Mouse (Mus musculus): ENCODE data around the gene Tmem95. TPM values are rescaled to one million over a fixed set of nuclear protein-coding genes. Genes with fewer than 3 reads are reported as not detected.
"Not testable (repeated sequence)": the region's sequence is repeated elsewhere in the genome, so short reads cannot be mapped to it uniquely, and the experiment has no call there.

Tmem95 gene
- polyA plus RNA-seq, 1 experiment from 2014 or later, result not detected

DNA sequence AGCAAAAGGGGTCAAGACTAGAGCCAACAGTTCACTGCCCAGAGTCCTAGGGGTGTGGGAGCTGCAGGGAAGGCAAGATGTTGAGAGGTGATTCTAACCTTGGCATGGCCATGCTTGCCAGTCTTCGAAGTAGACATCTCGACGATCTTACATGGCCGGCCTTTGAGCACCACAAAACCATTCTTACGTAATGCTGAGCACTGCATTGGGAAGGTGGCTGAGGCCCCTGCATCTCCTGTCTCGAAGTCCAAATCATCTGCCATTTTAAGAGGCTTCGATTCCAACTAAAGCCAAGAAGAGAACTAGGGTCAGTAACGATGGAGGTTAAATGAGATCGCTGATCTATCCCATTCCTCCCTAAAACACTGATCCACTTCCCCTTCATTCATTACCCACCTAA lies 41.2 kb upstream of the Tmem95 start:
- H3K9me3 ChIP-seq (ENCODE audit: control insufficient read depth, low read length), result no peaks in the 10 kb centered on the region
- peak overlapping the region; percentile 98 for H3K27ac ChIP-seq (ENCODE audit: low read depth, low read length)
- peak overlapping the region; percentile 92 for H3K4me3 ChIP-seq (ENCODE audit: low read depth, low read length)
- ATAC-seq (replicated peaks; ENCODE audit: low FRiP score) (no peak), DNase-seq (ENCODE audit: low spot score) (no peak)
- WGBS, result 65% methylated on average over 9 of the region's 9 CpGs
- peaks cover 51% of the 10 kb centered on the region for H3K4me1 ChIP-seq (replicated peaks; ENCODE audit: control insufficient read depth, insufficient read depth, low read length)
- peaks cover 40% of the 10 kb centered on the region for H3K36me3 ChIP-seq (ENCODE audit: control insufficient read depth, insufficient read depth, low read length)
- no peaks in the 10 kb centered on the region for H3K27me3 ChIP-seq (replicated peaks; ENCODE audit: control insufficient read depth, insufficient read depth, low read length)
- peak overlapping the region; percentile 100 for H3K9ac ChIP-seq (ENCODE audit: low read depth, low read length)
- peak overlapping the region; percentile 96 for H3K4me2 ChIP-seq

- Histone ChIP-seq H3K27ac (ENCODE audit: low read depth, low read length) (peak overlapping the region; percentile 42; the same call in 1 of the 2 replicates), H3K4me1 (replicated peaks; ENCODE audit: control insufficient read depth, insufficient read depth, low read length) (peaks cover 51% of the 10 kb centered on the region)
- WGBS, result 75% methylated on average over 5 of the region's 5 CpGs
Observed at GRCm38 (mm10) chr11:69918118-69918517, 40.3 kb upstream of the Tmem95 start.

GRCm38 (mm10) chr11:69917379-69917948 lies 39.6 kb upstream of the Tmem95 start:
- Histone ChIP-seq H3K9ac (ENCODE audit: low read depth, low read length) (no peak overlapping the region; the same call in 1 of the 2 replicates), H3K4me2 (peak overlapping the region; percentile 96), H3K27ac (ENCODE audit: low read depth, low read length) (peak overlapping the region; percentile 96), H3K4me3 (ENCODE audit: low read depth, low read length) (peak overlapping the region; percentile 10), H3K27me3 (replicated peaks; ENCODE audit: control insufficient read depth, insufficient read depth, low read length) (no peaks in the 10 kb centered on the region), H3K4me1 (replicated peaks; ENCODE audit: control insufficient read depth, insufficient read depth, low read length) (peaks cover 44% of the 10 kb centered on the region), H3K36me3 (ENCODE audit: control insufficient read depth, insufficient read depth, low read length) (peaks cover 40% of the 10 kb centered on the region), H3K9me3 (ENCODE audit: control insufficient read depth, low read length) (no peaks in the 10 kb centered on the region)
- DNase-seq (ENCODE audit: low spot score) (no peak), ATAC-seq (replicated peaks; ENCODE audit: low FRiP score) (no peak)
- 76% methylated on average over 8 of the region's 8 CpGs for WGBS

More at GRCm38 (mm10) chr11:69918118-69918517, 40.3 kb upstream of the Tmem95 start:
- Histone ChIP-seq H3K4me2 (peak overlapping the region; percentile 96), H3K9me3 (ENCODE audit: control insufficient read depth, low read length) (no peaks in the 10 kb centered on the region), H3K4me3 (ENCODE audit: low read depth, low read length) (peak overlapping the region; percentile 92; the same call in 1 of the 2 replicates), H3K9ac (ENCODE audit: low read depth, low read length) (no peak overlapping the region), H3K36me3 (ENCODE audit: control insufficient read depth, insufficient read depth, low read length) (peaks cover 40% of the 10 kb centered on the region), H3K27me3 (replicated peaks; ENCODE audit: control insufficient read depth, insufficient read depth, low read length) (no peaks in the 10 kb centered on the region)
- DNase-seq (ENCODE audit: low spot score) (no peak), ATAC-seq (replicated peaks; ENCODE audit: low FRiP score) (no peak)

GRCm38 (mm10) chr11:69916652-69917378 lies 39.0 kb upstream of the Tmem95 start:
- Histone ChIP-seq H3K4me3 (ENCODE audit: low read depth, low read length) (peak overlapping the region; percentile 94), H3K36me3 (ENCODE audit: control insufficient read depth, insufficient read depth, low read length) (peaks cover 44% of the 10 kb centered on the region), H3K27ac (ENCODE audit: low read depth, low read length) (peak overlapping the region; percentile 96), H3K4me2 (peak overlapping the region; percentile 96), H3K4me1 (replicated peaks; ENCODE audit: control insufficient read depth, insufficient read depth, low read length) (peaks cover 43% of the 10 kb centered on the region)
- not testable (repeated sequence) for H3K9me3 ChIP-seq (ENCODE audit: control insufficient read depth, low read length); H3K27me3 ChIP-seq (replicated peaks; ENCODE audit: control insufficient read depth, insufficient read depth, low read length); DNase-seq (ENCODE audit: low spot score); ATAC-seq (replicated peaks; ENCODE audit: low FRiP score); H3K9ac ChIP-seq (ENCODE audit: low read depth, low read length)
- 37% methylated on average over 7 of the region's 7 CpGs for WGBS

GRCm38 (mm10) chr11:69915667-69916627 lies 38.1 kb upstream of the Tmem95 start:
- peak overlapping the region; percentile 96 for H3K27ac ChIP-seq (ENCODE audit: low read depth, low read length)
- H3K36me3 ChIP-seq (ENCODE audit: control insufficient read depth, insufficient read depth, low read length), result peaks cover 52% of the 10 kb centered on the region
- H3K9ac ChIP-seq (ENCODE audit: low read depth, low read length), result peak overlapping the region; percentile 90
- H3K4me2 ChIP-seq, result peak overlapping the region; percentile 96
- peak; percentile 61 for DNase-seq (ENCODE audit: low spot score)
- 29% methylated on average over 5 of the region's 5 CpGs for WGBS
- no peaks in the 10 kb centered on the region for H3K27me3 ChIP-seq (replicated peaks; ENCODE audit: control insufficient read depth, insufficient read depth, low read length)
- H3K9me3 ChIP-seq (ENCODE audit: control insufficient read depth, low read length), result no peaks in the 10 kb centered on the region
- peak; percentile 64 for ATAC-seq (replicated peaks; ENCODE audit: low FRiP score)
- H3K4me3 ChIP-seq (ENCODE audit: low read depth, low read length), result peak overlapping the region; percentile 94
- peaks cover 43% of the 10 kb centered on the region for H3K4me1 ChIP-seq (replicated peaks; ENCODE audit: control insufficient read depth, insufficient read depth, low read length)

DNA sequence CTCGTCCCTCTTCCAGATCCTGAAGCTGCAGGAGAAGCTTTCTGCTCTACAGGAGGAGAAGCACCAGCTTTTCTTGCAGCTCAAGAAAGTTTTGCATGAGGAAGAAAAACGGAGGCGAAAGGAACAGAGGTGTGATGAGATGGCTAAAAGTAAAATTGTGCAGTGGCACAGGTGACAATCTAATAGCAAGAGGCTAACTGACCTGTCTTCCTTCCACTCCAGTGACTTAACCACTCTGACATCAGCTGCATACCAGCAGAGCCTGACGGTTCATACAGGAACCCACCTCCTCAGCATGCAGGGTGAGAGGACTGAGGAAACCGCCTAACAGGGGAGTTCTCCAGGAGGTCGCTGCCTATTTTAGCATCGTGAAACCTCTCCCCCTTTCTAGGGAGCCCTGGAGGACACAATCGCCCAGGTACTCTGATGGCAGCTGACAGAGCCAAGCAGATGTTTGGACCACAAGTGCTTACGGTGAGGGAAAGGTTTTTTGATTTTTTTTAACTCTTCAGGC lies 37.2 kb upstream of the Tmem95 start:
- Histone ChIP-seq H3K27ac (ENCODE audit: low read depth, low read length) (peak overlapping the region; percentile 96), H3K36me3 (ENCODE audit: control insufficient read depth, insufficient read depth, low read length) (peaks cover 60% of the 10 kb centered on the region), H3K4me2 (peak overlapping the region; percentile 96), H3K9ac (ENCODE audit: low read depth, low read length) (peak overlapping the region; percentile 90), H3K9me3 (ENCODE audit: control insufficient read depth, low read length) (no peaks in the 10 kb centered on the region), H3K4me3 (ENCODE audit: low read depth, low read length) (peak overlapping the region; percentile 94), H3K4me1 (replicated peaks; ENCODE audit: control insufficient read depth, insufficient read depth, low read length) (peaks cover 43% of the 10 kb centered on the region), H3K27me3 (replicated peaks; ENCODE audit: control insufficient read depth, insufficient read depth, low read length) (no peaks in the 10 kb centered on the region)
- WGBS, result 28% methylated on average over 9 of the region's 9 CpGs
- no peak for DNase-seq (ENCODE audit: low spot score)
- no peak for ATAC-seq (replicated peaks; ENCODE audit: low FRiP score)

GRCm38 (mm10) chr11:69914372-69914764 lies 36.5 kb upstream of the Tmem95 start:
- DNase-seq (ENCODE audit: low spot score) (no peak), ATAC-seq (replicated peaks; ENCODE audit: low FRiP score) (no peak; the same call in 1 of the 2 replicates)
- H3K9me3 ChIP-seq (ENCODE audit: control insufficient read depth, low read length), result no peaks in the 10 kb centered on the region
- H3K27me3 ChIP-seq (replicated peaks; ENCODE audit: control insufficient read depth, insufficient read depth, low read length), result no peaks in the 10 kb centered on the region
- H3K9ac ChIP-seq (ENCODE audit: low read depth, low read length), result peak overlapping the region; percentile 90
- peak overlapping the region; percentile 96 for H3K27ac ChIP-seq (ENCODE audit: low read depth, low read length)
- H3K36me3 ChIP-seq (ENCODE audit: control insufficient read depth, insufficient read depth, low read length), result peaks cover 66% of the 10 kb centered on the region
- H3K4me1 ChIP-seq (replicated peaks; ENCODE audit: control insufficient read depth, insufficient read depth, low read length), result peaks cover 42% of the 10 kb centered on the region
- peak overlapping the region; percentile 96 for H3K4me2 ChIP-seq
- 2% methylated on average over 17 of the region's 17 CpGs for WGBS
- peak overlapping the region; percentile 94 for H3K4me3 ChIP-seq (ENCODE audit: low read depth, low read length)

Measured in liver, embryonic 11.5 days (tissue).